Mouse (Mus musculus) hindbrain, embryonic 14.5 days (tissue): Measurements from ENCODE around the gene Klrb1f. TPM values are rescaled to one million over a fixed set of nuclear protein-coding genes. Genes with fewer than 3 reads are reported as not detected.

Source experiments
- ATAC-seq: fragments of 200-750 bp; cut with Nextera tagmentation; 2 replicates; pipeline ENCODE4 v1.8.0; 2017; ENCODE audit warnings: moderate number of reproducible peaks, mild to moderate bottlenecking, moderate TSS enrichment, moderate library complexity; ENCODE audit not compliant: low FRiP score
- DNase-seq: peaks from one replicate; pipeline ENCODE4 v3.0.0-alpha.2; 2015; ENCODE audit warnings: low spot score
- H3K27ac ChIP-seq: fragments of 300-500 bp; sonication (generic); 2 replicates; pipeline ENCODE4 v1.5.1; 2014; ENCODE audit warnings: mild to moderate bottlenecking, moderate library complexity
- H3K27me3 ChIP-seq: fragments of 300-500 bp; sonication (generic); 2 replicates; pipeline ENCODE4 v1.6.1; 2014; ENCODE audit warnings: mild to moderate bottlenecking, low read length, mixed read lengths; ENCODE audit not compliant: control insufficient read depth, insufficient read depth
- H3K36me3 ChIP-seq: fragments of 300-500 bp; sonication (generic); replicated peaks from 2 replicates; pipeline ENCODE4 v1.6.1; 2014; ENCODE audit not compliant: control insufficient read depth, insufficient read depth
- H3K4me1 ChIP-seq: fragments of 300-500 bp; sonication (generic); replicated peaks from 2 replicates; pipeline ENCODE4 v1.6.1; 2014; ENCODE audit warnings: antibody characterized with exemption, low read length, mixed read lengths; ENCODE audit not compliant: control insufficient read depth, insufficient read depth
- H3K4me2 ChIP-seq: fragments of 300-500 bp; sonication (generic); replicated peaks from 2 replicates; pipeline ENCODE4 v1.6.1; 2014; ENCODE audit warnings: mild to moderate bottlenecking, moderate library complexity
- H3K4me3 ChIP-seq: fragments of 300-500 bp; sonication (generic); replicated peaks from 2 replicates; pipeline ENCODE4 v1.5.1; 2014; ENCODE audit warnings: mild to moderate bottlenecking, low read length
- H3K9ac ChIP-seq: fragments of 300-500 bp; sonication (generic); 2 replicates; pipeline ENCODE4 v1.6.1; 2014
- H3K9me3 ChIP-seq: fragments of 300-500 bp; sonication (generic); 2 replicates; pipeline ENCODE4 v1.6.1; 2016; ENCODE audit warnings: low read length; ENCODE audit not compliant: control insufficient read depth
- WGBS: fragments of 180-500 bp; shearing (Covaris S2); extraction: QIAGEN DNeasy Blood & Tissue Kit; methylation state at CpG from one replicate; pipeline ENCODE4 v1.1.7; 2014; 5-methylcytosine and 5-hydroxymethylcytosine counted together
- polyA plus RNA-seq: library from polyadenylated mRNA; unstranded; fragments of >200 nt; fragmentation: Nextera tagmentation; extraction: Ambion mirVana; gene quantifications from 2 replicates; pipeline ENCODE4 v1.2.1, GENCODE M21; 2014

Gene Klrb1f
- polyA plus RNA-seq, 1 experiment from 2014 or later, result 0.62 TPM

- 92% methylated on average over 5 of the region's 5 CpGs for WGBS
- no peaks in the 10 kb centered on the region for H3K27me3 ChIP-seq
- H3K4me1 ChIP-seq, result no peaks in the 10 kb centered on the region
- DNase-seq (no peak), ATAC-seq (no peak)
- H3K4me3 ChIP-seq, result no peak overlapping the region
- H3K27ac ChIP-seq, result no peak overlapping the region
- no peak overlapping the region for H3K4me2 ChIP-seq
- H3K36me3 ChIP-seq, result no peaks in the 10 kb centered on the region
- H3K9ac ChIP-seq, result no peak overlapping the region
- no peaks in the 10 kb centered on the region for H3K9me3 ChIP-seq
Measured at GRCm38 (mm10) chr6:129013762-129014276, 31.9 kb upstream of the Klrb1f start.

- Histone ChIP-seq H3K27ac (no peak overlapping the region), H3K27me3 (no peaks in the 10 kb centered on the region), H3K9me3 (no peaks in the 10 kb centered on the region), H3K4me1 (no peaks in the 10 kb centered on the region), H3K4me3 (no peak overlapping the region), H3K4me2 (no peak overlapping the region), H3K36me3 (no peaks in the 10 kb centered on the region), H3K9ac (no peak overlapping the region)
- DNase-seq, result no peak
- WGBS, result 88% methylated on average over 1 of the region's 1 CpGs
- no peak for ATAC-seq
Measured at GRCm38 (mm10) chr6:129014399-129014798, 31.3 kb upstream of the Klrb1f start.

GRCm38 (mm10) chr6:129027451-129028248, 18.1 kb upstream of the Klrb1f start:
- 91% methylated on average over 8 of the region's 8 CpGs for WGBS
- Histone ChIP-seq H3K27me3 (no peaks in the 10 kb centered on the region), H3K9me3 (no peaks in the 10 kb centered on the region), H3K4me2 (no peak overlapping the region), H3K9ac (no peak overlapping the region), H3K4me1 (no peaks in the 10 kb centered on the region), H3K4me3 (no peak overlapping the region), H3K36me3 (no peaks in the 10 kb centered on the region), H3K27ac (no peak overlapping the region)
- DNase-seq (no peak), ATAC-seq (no peak)

GRCm38 (mm10) chr6:129030175-129030824, 15.4 kb upstream of the Klrb1f start:
- H3K9me3 ChIP-seq, result no peaks in the 10 kb centered on the region
- no peaks in the 10 kb centered on the region for H3K27me3 ChIP-seq
- H3K27ac ChIP-seq, result no peak overlapping the region
- H3K4me2 ChIP-seq, result no peak overlapping the region
- no peak for DNase-seq
- H3K9ac ChIP-seq, result no peak overlapping the region
- ATAC-seq, result no peak
- WGBS, result 66% methylated on average over 6 of the region's 6 CpGs
- H3K36me3 ChIP-seq, result no peaks in the 10 kb centered on the region
- H3K4me3 ChIP-seq, result no peak overlapping the region
- H3K4me1 ChIP-seq, result no peaks in the 10 kb centered on the region

- no peak overlapping the region for H3K4me3 ChIP-seq
- DNase-seq (no peak), ATAC-seq (no peak)
- WGBS, result 90% methylated on average over 2 of the region's 2 CpGs
- H3K36me3 ChIP-seq, result no peaks in the 10 kb centered on the region
- H3K27ac ChIP-seq, result no peak overlapping the region
- no peaks in the 10 kb centered on the region for H3K4me1 ChIP-seq
- H3K9ac ChIP-seq, result no peak overlapping the region
- no peaks in the 10 kb centered on the region for H3K27me3 ChIP-seq
- no peak overlapping the region for H3K4me2 ChIP-seq
- H3K9me3 ChIP-seq, result no peaks in the 10 kb centered on the region
Measured at GRCm38 (mm10) chr6:129030964-129031363, 14.7 kb upstream of the Klrb1f start.

GRCm38 (mm10) chr6:129033397-129033796, 12.3 kb upstream of the Klrb1f start:
- Histone ChIP-seq H3K4me1 (no peaks in the 10 kb centered on the region), H3K4me3 (no peak overlapping the region), H3K27me3 (no peaks in the 10 kb centered on the region), H3K4me2 (no peak overlapping the region), H3K9me3 (no peaks in the 10 kb centered on the region), H3K9ac (no peak overlapping the region), H3K27ac (no peak overlapping the region), H3K36me3 (no peaks in the 10 kb centered on the region)
- ATAC-seq (no peak), DNase-seq (no peak)
- 82% methylated on average over 2 of the region's 2 CpGs for WGBS

- 79% methylated on average over 2 of the region's 2 CpGs for WGBS
- no peak for DNase-seq
Measured at GRCm38 (mm10) chr6:129035017-129035416, 10.7 kb upstream of the Klrb1f start.

GRCm38 (mm10) chr6:129036326-129036725, 9.4 kb upstream of the Klrb1f start:
- H3K27ac ChIP-seq, result no peak overlapping the region
- H3K27me3 ChIP-seq, result no peaks in the 10 kb centered on the region
- H3K9ac ChIP-seq, result no peak overlapping the region
- ATAC-seq (no peak), DNase-seq (no peak)
- no peaks in the 10 kb centered on the region for H3K36me3 ChIP-seq
- H3K4me1 ChIP-seq, result no peaks in the 10 kb centered on the region
- no peaks in the 10 kb centered on the region for H3K9me3 ChIP-seq
- no peak overlapping the region for H3K4me3 ChIP-seq
- no peak overlapping the region for H3K4me2 ChIP-seq

More at GRCm38 (mm10) chr6:129035017-129035416, 10.7 kb upstream of the Klrb1f start:
- Histone ChIP-seq H3K36me3 (no peaks in the 10 kb centered on the region), H3K4me2 (no peak overlapping the region), H3K9me3 (no peaks in the 10 kb centered on the region), H3K4me1 (no peaks in the 10 kb centered on the region), H3K9ac (no peak overlapping the region), H3K27ac (no peak overlapping the region), H3K27me3 (no peaks in the 10 kb centered on the region), H3K4me3 (no peak overlapping the region)
- no peak for ATAC-seq

- H3K27ac ChIP-seq, result no peak overlapping the region
- H3K4me2 ChIP-seq, result no peak overlapping the region
- WGBS, result 88% methylated on average over 2 of the region's 2 CpGs
- H3K4me3 ChIP-seq, result no peak overlapping the region
- no peak overlapping the region for H3K9ac ChIP-seq
- ATAC-seq (no peak), DNase-seq (no peak)
- no peaks in the 10 kb centered on the region for H3K36me3 ChIP-seq
- no peaks in the 10 kb centered on the region for H3K27me3 ChIP-seq
- H3K9me3 ChIP-seq, result no peaks in the 10 kb centered on the region
- no peaks in the 10 kb centered on the region for H3K4me1 ChIP-seq
Measured at GRCm38 (mm10) chr6:129036890-129037463, 8.7 kb upstream of the Klrb1f start.
